Mouse (Mus musculus) cerebellum, adult 18-20 months (tissue): Measurements from ENCODE around the gene Prrc2a.
A peak's percentile ranks its signal among the peaks of the same experiment; 100 is the strongest.

Experiments
- DNase-seq, 2 experiments: peaks; one replicate each; pipeline ENCODE4 v3.0.0; 2021

Gene Prrc2a

GRCm38 (mm10) chr17:35161421-35161820 lies 3.3 kb downstream of the Prrc2a start:
- DNase-seq = no peak

DNA sequence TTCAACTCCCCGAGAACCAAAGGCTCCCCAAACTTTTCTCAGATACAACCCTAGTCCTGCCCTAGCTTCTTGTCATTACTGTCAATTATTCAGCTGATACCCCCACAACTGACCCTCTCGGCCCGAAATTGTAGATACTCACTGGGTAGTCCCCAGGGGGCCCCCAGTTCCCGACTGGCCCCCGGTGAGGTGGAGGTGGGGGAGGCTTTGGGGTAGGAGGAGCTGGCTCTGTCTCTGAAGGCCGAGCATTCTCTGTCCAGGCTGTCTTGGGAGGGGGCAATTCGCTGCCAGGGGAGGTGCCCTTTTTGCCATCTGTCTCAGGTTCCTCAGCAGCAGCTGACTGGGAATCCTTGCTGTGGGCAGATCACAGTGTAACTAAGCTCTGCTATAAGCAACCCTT lies 5.1 kb downstream of the Prrc2a start:
- no peak for DNase-seq

DNA sequence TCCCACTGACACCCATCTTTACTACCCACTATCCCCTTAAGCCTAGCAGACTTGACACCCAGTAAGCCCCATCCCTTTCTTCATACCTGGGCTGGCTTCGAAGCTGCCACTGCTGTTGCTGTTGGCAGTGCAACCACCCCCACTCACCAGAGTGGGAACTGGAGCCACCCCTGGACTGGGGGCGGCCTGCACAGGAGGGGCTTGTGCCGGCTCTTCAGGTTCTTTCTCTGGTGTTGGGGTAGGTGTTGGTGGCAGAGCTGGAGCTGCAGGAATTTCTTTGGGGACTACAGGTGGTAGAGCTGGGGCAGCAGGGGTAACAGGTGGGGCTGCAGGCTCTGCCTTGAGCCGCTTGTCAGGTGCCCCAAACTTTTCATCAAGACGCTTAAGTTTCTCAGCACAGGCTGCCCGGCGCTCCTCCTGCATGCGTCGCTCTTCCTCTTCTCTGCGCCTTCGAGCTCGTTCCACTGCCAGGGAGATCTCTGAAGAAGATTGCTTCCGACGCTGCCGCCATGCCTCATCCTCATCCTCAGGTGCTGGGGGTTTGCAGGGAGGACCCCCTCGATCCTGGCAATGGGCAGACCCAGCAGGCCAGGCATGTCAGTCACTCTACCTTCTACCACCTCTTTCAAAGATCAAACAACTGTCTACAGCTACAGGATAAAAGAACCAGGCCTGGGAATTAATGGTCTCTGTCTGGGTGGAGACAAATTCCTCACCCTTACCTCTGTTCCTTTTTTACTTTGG lies 5.7 kb downstream of the Prrc2a start:
- peak in 1 of 2 experiments; percentile 2 for DNase-seq

DNA sequence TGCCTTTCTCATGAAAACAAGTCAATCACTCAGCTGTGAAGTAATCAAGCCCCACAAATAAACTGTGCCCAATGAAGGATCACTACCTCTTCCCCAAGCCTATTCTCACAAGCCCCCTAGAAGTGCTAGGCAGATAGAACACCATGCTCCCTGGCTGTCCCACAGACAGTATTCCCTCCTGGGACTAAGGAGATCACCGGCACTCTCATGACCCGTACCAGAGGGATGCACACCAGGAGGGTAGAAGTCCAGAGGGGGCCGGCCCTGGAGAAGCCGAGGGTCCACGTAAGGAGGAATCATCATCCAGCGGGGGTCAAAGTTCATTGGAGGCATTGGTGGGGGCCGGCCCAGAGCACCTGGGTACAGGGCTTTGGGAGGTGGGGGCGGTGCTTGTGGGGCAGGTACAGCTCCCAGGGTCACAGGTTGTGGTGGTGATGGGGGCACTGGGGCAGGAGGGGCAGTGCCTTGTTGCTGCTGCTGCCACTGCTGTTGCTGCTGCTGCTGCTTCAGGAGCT lies 7.0 kb downstream of the Prrc2a start:
- DNase-seq = no peak

DNA sequence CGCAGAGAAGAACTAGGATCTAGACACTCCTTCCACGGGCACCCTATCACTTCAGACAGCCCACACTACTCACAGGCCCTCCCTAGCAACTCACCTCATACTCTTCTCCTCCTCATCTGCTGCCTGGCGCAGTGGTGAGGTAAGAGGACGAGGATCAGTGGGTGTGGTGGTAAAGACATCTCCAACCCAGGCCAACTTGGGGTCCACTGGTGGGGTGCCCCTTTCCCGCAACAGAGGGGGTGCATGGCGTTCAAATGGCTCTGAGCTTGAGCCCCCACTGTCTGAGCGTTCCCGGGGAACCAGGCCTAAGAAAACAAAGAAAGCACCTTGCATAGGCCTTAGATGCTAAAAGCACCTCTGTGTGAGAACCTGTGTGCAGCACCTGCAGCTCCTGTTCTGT lies 7.4 kb downstream of the Prrc2a start:
- no peak for DNase-seq

DNA sequence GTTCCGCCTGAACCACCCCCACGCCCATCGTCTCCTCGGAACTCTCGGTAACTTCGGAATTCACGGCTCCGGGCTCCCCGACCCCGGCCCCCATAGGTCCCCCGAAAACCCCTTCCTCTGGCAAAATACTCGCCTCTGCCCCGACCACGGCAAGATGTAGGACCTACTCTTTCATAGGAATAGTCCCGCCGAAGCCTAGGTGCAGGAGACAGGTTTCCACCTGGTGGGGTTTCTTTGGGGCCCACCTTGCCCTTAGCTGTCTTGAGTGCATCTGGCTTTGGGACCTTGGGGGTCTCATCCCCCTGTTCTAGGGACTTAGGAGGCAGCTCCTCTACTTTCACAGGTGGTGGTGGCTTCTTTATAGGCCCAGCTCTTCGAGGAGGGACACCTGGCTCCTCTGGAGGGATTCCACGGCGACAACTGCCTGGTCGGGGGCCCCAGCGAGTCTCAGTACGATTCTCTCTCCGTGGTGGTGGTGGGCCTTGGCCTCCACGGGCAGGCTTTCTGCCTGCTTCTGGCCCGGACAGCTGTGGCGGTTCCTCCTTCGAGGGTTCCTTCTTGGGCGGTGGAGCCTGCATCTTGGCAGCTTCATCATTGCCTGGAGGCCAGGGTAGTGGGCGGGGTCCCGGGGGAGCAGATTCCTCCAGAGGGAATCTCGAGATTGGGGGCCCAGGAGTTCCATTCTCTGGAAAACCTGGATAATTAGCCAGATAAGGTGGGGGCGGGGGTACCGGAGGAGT lies 8.1 kb downstream of the Prrc2a start:
- DNase-seq = no peak

- no peak for DNase-seq
Measured at GRCm38 (mm10) chr17:35155451-35155850, 9.2 kb downstream of the Prrc2a start.

DNA sequence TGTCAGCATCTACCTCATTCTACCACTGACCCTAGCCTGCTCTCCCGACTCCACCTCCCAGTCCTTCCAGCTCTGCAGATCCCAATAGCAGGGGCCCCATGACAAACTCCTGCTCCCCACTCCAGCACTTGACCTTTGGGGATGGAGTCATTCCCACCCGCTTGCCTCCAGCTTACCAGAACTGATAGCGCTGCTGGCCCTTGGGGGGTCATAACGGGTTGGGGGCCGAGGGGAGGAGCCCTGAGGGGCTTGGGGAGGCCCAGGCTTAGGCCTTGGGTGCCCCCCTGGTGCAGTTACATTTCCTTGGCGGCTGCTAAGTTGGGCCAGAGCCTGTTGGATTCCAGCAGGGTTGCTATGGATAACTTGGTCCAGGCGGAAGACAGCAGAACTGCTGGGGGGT lies 10.1 kb downstream of the Prrc2a start:
- no peak for DNase-seq

DNA sequence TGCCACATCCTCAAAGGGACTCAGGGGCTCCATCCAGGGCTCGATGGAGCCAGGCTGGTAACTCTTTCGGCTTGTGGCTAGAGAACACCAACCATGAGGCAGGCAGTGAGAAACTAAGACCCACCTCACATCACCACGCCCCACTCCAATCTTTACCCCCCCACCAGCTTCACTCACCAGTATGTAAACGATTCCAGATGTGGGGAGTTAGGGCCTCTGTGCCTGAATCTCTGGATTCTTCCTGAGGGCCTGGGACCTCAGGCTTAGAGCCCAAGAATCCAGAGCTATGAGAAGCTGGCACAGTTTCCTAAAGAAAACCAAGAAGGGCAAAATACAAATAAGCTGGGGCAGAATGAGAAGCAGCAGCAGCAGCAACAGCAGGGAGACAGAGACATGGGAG lies 10.8 kb downstream of the Prrc2a start:
- DNase-seq = no peak

- DNase-seq = no peak
Measured at GRCm38 (mm10) chr17:35153077-35153476, 11.6 kb downstream of the Prrc2a start.

DNA sequence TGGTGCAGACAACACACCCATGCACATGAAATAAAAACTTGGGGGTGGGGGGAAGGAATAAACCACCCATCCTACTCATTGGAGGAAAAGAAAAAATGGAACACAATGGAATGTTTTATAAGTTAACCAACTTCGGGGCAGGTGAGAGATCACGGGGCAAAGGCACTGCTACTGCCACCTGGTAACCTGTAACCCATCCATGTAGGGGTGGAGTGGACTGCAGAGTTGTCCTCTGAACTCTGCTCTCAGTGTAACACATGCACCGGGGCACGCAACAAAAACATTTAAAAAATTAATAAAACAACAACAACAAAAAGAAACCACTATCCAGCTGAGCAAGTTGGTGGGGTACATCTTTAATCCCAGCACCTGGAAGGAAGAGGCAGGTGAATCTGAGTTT lies 12.6 kb downstream of the Prrc2a start:
- no peak for DNase-seq

DNA sequence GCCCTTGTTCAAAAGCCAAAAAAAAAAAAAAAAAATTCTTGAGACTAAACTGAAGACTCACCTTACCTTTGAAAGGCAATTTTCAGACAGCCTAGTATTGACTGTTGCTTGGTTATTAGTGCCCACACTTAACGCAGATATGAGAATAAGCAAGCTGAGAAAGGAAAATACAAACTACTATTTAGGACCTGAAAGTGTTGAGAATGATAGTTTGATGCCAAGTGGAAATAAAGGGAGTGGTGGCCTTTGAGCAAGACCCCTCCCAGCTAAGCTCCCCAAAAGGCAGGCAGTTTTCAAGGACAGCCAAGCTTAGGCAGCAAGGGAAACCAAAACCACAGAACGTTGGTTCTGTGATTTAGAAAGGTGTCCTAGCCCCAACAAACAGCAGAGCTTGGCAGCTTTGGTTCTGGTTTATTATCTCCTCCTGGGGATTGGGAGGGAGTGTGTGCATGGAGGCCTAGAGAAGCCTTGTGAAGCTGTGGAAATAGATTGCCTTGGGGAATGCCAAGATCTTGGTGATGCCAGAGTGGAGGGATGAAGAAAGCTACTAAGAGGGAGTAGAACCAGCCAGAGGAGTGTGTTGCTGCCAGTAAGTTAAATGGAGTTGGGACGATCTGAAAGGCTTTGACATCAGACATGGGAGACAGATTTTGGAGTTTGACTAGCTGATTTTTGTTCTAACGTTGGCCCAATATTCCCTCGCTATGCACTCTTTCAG lies 16.6 kb downstream of the Prrc2a start:
- no peak for DNase-seq

- DNase-seq = no peak
Measured at GRCm38 (mm10) chr17:35147348-35147747, 17.3 kb downstream of the Prrc2a start.

- DNase-seq = no peak
Measured at GRCm38 (mm10) chr17:35146139-35146538, 18.6 kb downstream of the Prrc2a start.

DNA sequence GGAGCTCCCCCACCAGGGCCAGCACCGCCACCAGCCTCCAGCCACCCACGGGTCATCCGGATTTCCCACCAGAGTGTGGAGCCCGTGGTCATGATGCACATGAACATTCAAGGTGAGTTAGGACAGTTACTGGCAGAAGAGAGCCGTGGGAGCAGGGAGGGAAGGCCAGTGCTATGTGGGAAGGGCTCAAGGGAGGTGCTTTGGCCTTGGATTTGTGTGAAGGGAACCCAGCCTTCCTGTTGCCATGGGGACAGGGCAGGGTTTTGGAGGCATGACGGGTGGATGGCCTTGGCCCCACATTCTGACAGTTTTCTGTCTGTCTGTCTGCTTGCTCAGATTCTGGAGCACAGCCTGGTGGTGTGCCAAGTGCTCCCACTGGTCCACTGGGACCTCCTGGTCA lies 22.7 kb downstream of the Prrc2a start:
- DNase-seq = no peak

DNA sequence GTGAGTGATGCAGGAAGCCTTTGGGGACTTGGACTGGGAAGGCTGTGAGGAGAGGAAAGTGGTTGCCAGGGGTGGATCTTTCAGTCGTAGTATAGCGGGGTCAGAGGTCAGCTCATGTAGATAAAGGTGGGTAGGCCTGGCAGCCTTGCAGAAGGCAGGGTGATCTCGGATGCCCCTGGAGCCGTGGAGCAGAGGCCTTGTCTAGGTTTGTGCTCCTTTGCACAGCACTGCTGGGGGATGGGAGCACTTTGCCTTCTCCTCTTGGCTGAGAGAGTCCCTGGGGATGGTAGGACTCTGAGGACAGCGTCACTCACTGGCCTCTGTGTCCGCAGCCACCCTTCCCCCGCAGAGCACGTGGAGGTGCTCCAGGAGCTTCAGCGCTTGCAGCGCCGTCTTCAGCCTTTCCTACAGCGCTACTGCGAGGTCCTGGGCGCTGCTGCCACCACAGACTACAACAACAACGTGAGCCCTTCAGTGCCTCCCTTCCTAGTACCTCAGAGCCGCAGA lies 24.2 kb downstream of the Prrc2a start:
- DNase-seq = no peak

GRCm38 (mm10) chr17:35139269-35139668 lies 25.4 kb downstream of the Prrc2a start:
- no peak for DNase-seq

GRCm38 (mm10) chr17:35135591-35136320 lies 28.9 kb downstream of the Prrc2a start:
- peak in 1 of 2 experiments; percentile 55 for DNase-seq

GRCm38 (mm10) chr17:35134801-35135590 lies 29.7 kb downstream of the Prrc2a start, which contains the start of gene Bag6:
TSS of gene Bag6 (plus strand) at chr17:35135178.
- peak; percentile 91 to 96 for DNase-seq

DNA sequence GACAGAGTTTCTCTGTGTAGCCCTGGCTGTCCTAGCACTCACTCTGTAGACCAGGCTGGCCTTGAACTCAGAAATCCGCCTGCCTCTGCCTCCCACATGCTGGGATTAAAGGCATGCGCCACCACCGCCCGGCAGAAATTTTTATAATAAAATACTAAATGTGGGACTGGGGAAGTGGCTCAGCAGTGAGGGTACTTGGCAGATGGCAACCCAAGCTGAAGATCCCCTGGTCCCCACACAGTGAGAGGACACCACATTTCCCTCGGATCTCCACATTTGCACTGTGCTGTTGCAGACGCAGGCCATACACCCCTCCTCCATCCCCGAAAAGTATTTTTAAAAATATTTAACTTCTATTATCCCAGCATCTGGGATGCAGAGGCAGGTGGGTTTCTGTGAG lies 31.2 kb downstream of the Prrc2a start:
- DNase-seq = no peak

DNA sequence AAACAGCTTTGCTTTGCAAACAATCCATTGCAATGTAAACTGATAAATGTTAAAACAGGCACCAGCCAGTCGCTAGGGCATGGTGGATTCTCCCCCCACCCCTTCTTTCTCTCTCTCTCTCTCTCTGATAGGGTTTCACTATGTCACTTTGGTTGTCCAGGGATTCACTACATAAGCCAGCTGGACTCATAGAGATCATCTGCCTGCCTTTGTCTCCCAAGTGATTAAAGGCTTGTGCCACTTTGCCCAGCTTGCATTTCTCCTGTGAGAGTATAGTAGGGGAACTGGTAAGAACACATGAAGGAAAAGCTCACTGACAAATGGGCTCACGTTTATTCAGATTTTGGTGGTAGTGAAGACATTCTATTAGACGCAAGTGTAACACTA lies 32.5 kb downstream of the Prrc2a start:
- no peak for DNase-seq
